Mouse (Mus musculus): ENCODE data around the gene Ldb2. TPM values are rescaled to one million over a fixed set of nuclear protein-coding genes. Genes with fewer than 3 reads are reported as not detected.

Gene Ldb2
- total RNA-seq, 2 experiments from 2014 or later: 44.2 to 47.7 TPM

DNA sequence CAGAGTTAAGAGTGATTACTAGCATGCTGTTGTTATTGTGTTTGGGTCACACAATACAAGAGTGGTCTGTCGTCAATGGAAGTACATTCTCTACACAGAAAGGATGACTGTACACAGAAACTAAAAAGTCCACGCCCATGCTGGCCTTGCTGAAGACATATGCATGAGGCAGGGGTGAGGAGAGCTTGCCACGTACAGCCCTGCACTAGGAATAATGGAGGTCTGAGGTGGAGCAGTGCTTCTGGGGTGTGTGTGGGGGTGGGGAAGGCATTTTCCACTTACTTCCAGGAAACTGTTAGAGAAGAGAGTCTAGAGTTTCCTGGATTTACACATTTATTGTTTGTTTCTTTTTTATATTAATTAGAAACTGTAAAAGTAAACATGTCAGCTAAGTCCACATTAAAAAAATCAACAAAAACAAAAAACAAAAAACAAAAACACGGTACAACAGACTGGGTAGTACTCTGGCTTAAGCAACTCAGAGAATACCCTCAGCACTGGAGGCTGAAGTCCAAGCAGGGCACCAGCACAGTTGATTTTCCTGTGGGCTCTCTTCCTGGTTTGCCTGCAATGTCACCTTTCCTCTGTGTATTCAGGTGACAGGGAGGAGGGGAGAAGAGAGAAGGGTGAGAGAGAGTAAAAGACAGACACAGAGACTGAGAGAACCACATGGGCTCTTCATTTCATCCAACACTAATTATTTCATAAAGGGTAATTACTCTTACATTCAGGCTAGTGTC lies 89.2 kb downstream of the Ldb2 start:
- TF ChIP-seq CTCF (conservative IDR thresholded peaks at IDR 0.05): no peak
- no peak for DNase-seq (ENCODE audit: low spot score in 2 of 2)
- no peak overlapping the region for H3K27ac ChIP-seq
- H3K4me3 ChIP-seq: no peak overlapping the region

DNA sequence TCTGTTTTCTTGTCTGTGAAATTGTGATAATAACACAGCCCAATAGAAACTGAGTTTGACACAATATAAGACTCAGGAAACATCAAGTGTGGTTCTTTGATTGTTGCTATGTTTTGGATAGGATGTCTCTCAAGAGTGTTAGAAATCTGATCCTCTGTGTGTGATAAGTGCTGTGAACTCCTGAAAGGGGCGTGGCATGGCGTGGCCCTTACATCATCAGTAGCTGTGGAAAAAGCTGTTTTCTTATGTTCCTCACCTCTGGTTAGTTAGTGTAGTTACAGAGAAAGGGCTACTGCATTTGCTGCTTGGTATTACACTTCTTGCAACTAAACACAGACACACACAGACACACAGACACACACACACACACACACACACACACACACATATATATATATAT lies 90.2 kb downstream of the Ldb2 start:
- H3K4me3 ChIP-seq: no peak overlapping the region

DNA sequence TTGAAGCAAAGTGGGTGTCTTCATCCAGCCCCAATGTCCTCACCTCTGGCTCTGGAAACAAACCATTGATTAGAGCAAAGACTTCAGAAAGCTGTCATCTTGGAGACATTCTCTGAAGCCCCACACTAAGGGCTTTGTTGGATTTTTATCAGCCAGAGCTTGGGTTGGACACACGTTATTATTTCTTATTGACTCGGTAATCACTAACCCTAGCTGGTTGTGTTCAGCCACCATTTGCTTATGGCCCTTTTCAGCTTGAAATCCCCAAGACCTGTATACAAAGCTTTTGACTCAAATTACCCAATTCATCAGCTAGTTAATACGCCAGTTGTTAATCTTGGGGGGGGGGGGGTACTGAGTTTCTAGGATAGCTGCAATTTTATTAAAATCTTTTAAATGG lies 91.5 kb downstream of the Ldb2 start:
- Histone ChIP-seq H3K27ac (no peak overlapping the region), H3K4me3 (no peak overlapping the region)
- TF ChIP-seq CTCF (conservative IDR thresholded peaks at IDR 0.05): no peak
- DNase-seq (ENCODE audit: low spot score in 2 of 2): no peak

More for the DNA sequence above, 90.2 kb downstream of the Ldb2 start:
- H3K27ac ChIP-seq: no peak overlapping the region
- no peak for TF ChIP-seq CTCF (conservative IDR thresholded peaks at IDR 0.05)
- DNase-seq (ENCODE audit: low spot score in 2 of 2): no peak

DNA sequence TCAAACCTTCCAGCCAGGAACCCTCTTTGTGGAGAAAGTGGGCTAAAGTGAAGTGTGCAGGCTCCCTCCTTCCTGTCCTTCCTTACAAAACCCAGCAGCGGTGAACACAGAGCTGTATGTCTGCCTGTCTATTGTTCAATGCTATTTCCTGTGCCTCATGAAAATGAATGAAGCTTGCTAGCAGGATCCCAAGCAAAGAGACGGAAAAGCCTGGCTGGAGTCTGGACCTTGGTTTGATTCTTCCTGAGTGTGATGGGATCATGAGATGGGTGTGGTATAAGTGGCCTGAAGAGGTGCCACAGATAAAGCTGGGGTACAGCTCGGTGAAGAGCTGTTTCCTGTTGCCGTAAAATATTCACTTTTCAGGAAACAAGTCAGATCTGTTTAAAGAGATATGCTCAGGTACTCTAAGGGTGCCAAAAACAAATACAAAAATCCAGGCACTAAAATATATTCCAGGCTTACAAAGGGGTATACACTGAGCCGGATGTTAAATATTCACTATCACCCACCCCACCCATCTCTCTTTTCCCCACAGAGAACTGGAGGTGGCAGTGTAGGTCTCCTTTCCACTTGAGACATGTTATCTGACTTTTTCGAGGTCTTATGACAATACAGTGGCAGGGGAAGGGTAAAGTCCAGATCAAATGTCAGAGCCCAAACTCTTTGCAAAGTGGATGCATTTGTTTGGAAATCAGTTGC lies 92.3 kb downstream of the Ldb2 start:
- peak; percentile 44 for TF ChIP-seq CTCF (conservative IDR thresholded peaks at IDR 0.05)
- no peak for DNase-seq (ENCODE audit: low spot score in 2 of 2)
- Histone ChIP-seq H3K4me3 (no peak overlapping the region), H3K27ac (no peak overlapping the region)

DNA sequence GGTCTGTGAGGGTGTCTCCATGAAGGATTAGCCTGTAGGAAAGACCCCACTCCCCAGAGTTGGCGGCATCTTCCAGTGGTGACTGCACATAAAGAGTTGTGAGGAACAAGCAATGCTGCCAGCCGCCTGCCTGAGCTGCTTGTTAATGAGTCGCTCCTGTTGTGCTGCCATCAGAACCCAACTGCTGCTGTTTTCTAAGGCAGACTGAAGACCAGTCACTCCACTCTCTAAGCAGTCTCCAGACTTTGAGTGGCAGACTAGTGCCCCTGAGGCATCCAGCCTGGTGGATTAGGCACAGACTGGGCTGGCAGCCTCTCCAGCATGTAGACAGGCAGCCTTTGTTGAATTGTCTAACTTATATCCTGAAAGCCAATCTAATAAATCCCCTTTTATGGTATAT lies 101.5 kb downstream of the Ldb2 start:
- no peak for DNase-seq (ENCODE audit: low spot score in 2 of 2)
- Histone ChIP-seq H3K4me3 (no peak overlapping the region), H3K27ac (peak overlapping the region; percentile 57)
- TF ChIP-seq CTCF (conservative IDR thresholded peaks at IDR 0.05): no peak

DNA sequence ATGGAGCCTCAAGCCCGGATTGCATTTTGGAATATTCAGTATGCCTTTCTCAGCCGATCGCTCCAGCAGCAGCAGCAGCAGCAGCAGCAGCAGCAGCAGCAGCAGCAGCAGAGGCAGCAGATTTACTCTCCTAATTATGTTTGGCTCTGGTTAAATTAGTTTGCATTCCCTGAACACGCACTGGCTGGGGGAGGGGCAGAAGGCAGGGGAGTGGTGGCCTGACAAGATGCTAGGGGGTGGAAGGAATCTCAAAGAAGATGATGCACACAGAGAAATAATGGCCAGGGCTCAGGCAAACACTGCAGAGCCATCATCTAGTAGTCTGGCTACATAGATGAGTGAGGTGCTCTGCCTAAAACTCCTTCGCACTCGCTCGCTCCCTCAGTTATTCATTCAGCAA lies 102.9 kb downstream of the Ldb2 start:
- H3K27ac ChIP-seq: no peak overlapping the region
- no peak for TF ChIP-seq CTCF (conservative IDR thresholded peaks at IDR 0.05)
- DNase-seq (ENCODE audit: low spot score in 2 of 2): no peak
- H3K4me3 ChIP-seq: no peak overlapping the region

DNA sequence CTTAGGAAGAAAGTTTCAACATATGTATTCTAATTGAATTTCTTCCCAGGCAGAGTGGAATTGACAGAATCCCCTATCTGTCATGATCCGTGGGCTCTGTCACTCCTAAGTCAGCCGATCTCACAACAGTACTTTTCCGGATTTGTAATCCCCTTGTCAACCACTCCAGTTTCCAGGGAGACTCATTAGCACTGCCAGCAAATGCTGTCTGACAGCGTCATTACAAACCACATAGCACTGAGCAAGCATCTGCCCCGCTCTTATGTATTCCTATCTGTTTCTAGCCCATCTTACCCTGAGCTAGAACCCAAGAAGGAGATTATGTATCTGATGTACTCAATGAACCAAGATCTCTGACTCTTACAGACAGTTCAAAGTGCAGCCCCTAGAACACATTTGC lies 105.8 kb downstream of the Ldb2 start:
- peak in 1 of 2 experiments; percentile 57 for DNase-seq (ENCODE audit: low spot score in 2 of 2)
- H3K27ac ChIP-seq: peak overlapping the region; percentile 68
- TF ChIP-seq CTCF (conservative IDR thresholded peaks at IDR 0.05): no peak
- no peak overlapping the region for H3K4me3 ChIP-seq

DNA sequence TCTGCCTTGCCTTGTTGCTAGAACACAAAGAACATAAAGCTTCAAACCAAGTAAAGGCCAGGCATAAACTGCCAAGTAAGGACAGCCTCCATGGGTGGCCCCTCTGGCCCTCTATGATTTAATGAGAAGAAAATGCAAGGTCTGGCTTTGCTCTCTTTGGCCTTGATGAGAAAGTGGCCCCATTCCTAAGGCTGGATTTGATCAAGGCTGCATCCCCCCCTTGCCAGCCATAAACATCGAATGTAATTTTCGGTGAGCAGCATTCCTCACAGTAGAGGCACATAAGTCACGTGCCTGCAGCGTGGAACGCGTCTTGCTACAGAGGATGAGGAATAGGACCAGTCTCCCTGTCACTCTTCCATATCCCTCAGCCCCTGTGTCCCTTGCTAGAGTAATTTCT lies 113.1 kb downstream of the Ldb2 start:
- H3K4me3 ChIP-seq: no peak overlapping the region
- TF ChIP-seq CTCF (conservative IDR thresholded peaks at IDR 0.05): no peak
- no peak for DNase-seq (ENCODE audit: low spot score in 2 of 2)
- no peak overlapping the region for H3K27ac ChIP-seq

DNA sequence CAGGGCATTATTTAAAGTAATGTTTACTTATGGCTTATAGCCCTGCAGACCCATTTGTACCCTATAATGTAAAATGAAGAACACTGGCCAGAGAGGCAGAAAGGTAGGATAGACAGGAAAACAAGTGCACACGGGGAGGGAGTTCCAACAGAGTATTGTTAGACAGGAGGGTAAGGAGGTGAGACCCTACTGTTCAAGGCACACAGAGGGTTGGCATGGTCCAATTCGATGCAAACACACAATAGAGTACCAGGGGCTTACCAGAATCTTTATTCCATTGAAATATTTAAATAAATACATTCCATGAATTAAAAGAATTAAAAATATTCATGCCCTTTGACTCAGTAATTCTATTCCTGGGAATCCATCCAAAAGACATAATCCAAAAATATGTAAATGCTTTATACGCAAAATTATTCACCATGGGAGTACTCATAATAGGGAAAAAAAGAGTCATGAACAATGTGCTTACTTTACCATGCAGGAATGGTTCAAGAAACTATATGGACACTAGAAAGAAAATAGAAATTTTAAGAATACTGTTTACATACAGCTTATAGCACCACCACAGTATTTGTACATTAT lies 118.3 kb downstream of the Ldb2 start:
- no peak for TF ChIP-seq CTCF (conservative IDR thresholded peaks at IDR 0.05)
- no peak for DNase-seq (ENCODE audit: low spot score in 2 of 2)
- H3K27ac ChIP-seq: no peak overlapping the region
- H3K4me3 ChIP-seq: no peak overlapping the region

DNA sequence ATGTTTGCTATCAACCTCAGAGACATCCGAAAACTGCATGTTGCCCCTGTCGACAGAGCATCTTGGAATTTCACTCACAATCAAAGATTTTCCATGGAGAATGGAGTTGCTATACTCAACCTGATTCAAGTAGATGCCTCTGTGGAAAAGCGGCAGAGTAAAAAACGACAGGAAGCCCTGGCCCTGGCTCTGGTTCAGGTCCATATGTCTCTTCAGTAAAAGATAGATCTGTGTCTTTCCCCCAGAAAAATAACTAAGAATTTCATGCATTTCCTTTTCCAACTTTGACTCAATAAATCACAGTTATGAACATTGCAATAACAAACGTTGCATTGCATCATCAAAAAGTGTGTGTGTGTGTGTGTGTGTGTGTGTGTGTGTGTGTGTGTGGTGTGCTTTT lies 121.7 kb downstream of the Ldb2 start:
- no peak overlapping the region for H3K27ac ChIP-seq
- no peak for DNase-seq (ENCODE audit: low spot score in 2 of 2)
- H3K4me3 ChIP-seq: no peak overlapping the region
- TF ChIP-seq CTCF (conservative IDR thresholded peaks at IDR 0.05): no peak

DNA sequence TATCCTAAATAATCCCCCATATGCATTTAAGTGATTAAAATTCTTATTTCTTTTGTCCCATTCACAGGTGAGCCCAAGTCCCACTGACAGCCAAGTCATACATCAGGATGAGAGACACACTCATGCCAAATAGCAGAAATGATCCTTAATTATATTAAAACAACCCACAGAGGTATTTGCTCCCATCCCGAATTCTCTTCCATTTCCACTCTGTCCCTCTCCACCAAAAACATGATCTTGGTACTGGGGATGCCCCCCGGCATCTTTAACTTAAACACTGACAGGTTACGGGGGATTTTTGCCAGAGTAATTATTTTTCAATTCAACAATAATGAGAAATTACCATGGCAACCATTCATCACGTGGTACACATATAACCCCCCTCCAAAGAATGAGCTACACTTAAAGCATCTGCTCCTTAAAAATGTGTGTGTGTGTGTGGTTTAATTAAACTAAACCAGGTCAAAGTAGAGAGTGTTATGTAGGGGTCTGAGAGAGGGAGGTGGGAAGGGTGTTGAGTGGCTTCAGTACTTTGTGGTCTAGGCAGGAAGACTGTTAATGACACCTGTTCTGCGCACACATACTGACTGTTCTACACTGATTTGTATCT lies 123.2 kb downstream of the Ldb2 start:
- Histone ChIP-seq H3K27ac (no peak overlapping the region), H3K4me3 (no peak overlapping the region)
- no peak for TF ChIP-seq CTCF (conservative IDR thresholded peaks at IDR 0.05)
- no peak for DNase-seq (ENCODE audit: low spot score in 2 of 2)

DNA sequence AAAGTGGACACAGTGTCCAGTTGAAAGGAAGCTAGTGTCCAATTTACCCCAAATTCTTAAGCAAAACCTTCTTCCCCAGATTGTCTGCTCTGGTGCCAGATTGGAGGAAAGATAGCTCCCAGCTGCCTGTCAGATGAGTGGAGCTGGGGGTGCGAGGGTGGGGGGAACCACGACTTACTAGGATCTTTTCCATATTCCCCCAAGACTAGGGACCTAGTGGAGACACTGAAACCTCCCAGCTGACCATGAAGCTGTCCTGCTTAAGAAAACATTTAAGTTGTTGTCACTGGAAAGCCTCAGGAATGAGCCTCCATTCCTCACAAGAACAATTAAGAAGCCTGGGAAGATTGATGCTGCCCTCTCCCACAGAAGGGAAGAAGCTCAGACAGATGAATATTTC lies 129.1 kb downstream of the Ldb2 start:
- Histone ChIP-seq H3K4me3 (no peak overlapping the region), H3K27ac (peak overlapping the region; percentile 9; the same call in 1 of the 2 replicates)
- no peak for TF ChIP-seq CTCF (conservative IDR thresholded peaks at IDR 0.05)

DNA sequence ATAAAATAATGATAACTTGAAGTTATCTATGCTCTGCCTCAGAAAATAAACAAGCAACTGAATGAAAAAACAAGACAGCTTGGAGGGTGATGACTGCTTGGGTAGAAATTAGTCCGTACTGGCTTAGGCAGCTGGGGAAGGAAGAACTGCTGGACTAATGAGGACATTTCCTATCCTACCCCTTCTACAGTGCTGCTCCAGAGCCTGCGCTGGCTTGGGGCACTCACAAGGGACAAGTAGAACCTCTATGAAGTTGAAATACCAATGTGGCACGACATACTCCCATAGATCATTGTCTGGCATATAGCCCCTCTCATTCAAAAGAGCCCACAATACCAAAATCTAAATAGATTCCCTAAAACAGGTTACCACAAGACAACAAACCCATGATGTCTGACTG lies 131.6 kb downstream of the Ldb2 start:
- Histone ChIP-seq H3K4me3 (no peak overlapping the region), H3K27ac (peak overlapping the region; percentile 74)
- no peak for TF ChIP-seq CTCF (conservative IDR thresholded peaks at IDR 0.05)
- no peak for DNase-seq (ENCODE audit: low spot score in 2 of 2)

More for the DNA sequence above, 129.1 kb downstream of the Ldb2 start:
- DNase-seq (ENCODE audit: low spot score in 2 of 2): no peak

Measured in layer of hippocampus, adult 2 months (tissue).